Mouse (Mus musculus): Measurements from ENCODE around the gene Phrf1.

GRCm38 (mm10) chr7:141304537-141304936 lies 76.0 kb downstream of the Phrf1 start:
- TF ChIP-seq POLR2A (IDR thresholded peaks at IDR 0.05; ENCODE audit: insufficient read depth, low read depth, low read length) (no peak), CTCF (IDR thresholded peaks at IDR 0.05) (no peak), EP300 (IDR thresholded peaks at IDR 0.05; ENCODE audit: insufficient read depth, low read depth, low read length) (no peak)
